Mouse (Mus musculus) cerebellum, adult 9-10 months (tissue): ENCODE measurements around the gene Gm3543.
"Not testable (repeated sequence)": the region's sequence is repeated elsewhere in the genome, so short reads cannot be mapped to it uniquely, and the experiment has no call there.

Experiments used
- DNase-seq: peaks from one replicate; pipeline ENCODE4 v3.0.0; 2022

The Gm3543 gene

GRCm38 (mm10) chr14:41983225-41983624, at the start of gene Gm3543:
Gene Gm3543 (minus strand): TSS chr14:41983325.
- not testable (repeated sequence) for DNase-seq

GRCm38 (mm10) chr14:41968596-41968995, 14.5 kb downstream of the Gm3543 start:
- DNase-seq: not testable (repeated sequence)

GRCm38 (mm10) chr14:41967827-41968226, 15.3 kb downstream of the Gm3543 start, which contains the start of gene Gm6401:
Gene Gm6401 (minus strand): TSS chr14:41967927.
- DNase-seq: not testable (repeated sequence)

GRCm38 (mm10) chr14:41964095-41964494, 19.0 kb downstream of the Gm3543 start:
- not testable (repeated sequence) for DNase-seq

GRCm38 (mm10) chr14:41943695-41944094, 39.4 kb downstream of the Gm3543 start, which contains the start of gene 1700024B05Rik:
Gene 1700024B05Rik (plus strand): TSS chr14:41943995.
- DNase-seq: not testable (repeated sequence)
